Mouse (Mus musculus) left cerebral cortex, postnatal 4 days (tissue): ENCODE data around the gene Vps25. TPM values are rescaled to one million over a fixed set of nuclear protein-coding genes. Genes with fewer than 3 reads are reported as not detected.
A peak's percentile ranks its signal among the peaks of the same experiment; 100 is the strongest.

Source experiments
- DNase-seq: peaks from one replicate; pipeline ENCODE4 v3.0.0-alpha.2; 2022
- intact Hi-C: fragments of 180-260 bp; cut with DNase I; formaldehyde crosslinking; loops from one replicate; pipeline ENCODE4 v1.15.1; 2025
- total RNA-seq, 2 experiments: library from RNA; stranded (reverse); gene quantifications; 2 replicates each; pipeline ENCODE4 v1.2.3; 2021

Gene Vps25
- total RNA-seq, 2 experiments from 2014 or later: 76.2 to 77.1 TPM

DNA sequence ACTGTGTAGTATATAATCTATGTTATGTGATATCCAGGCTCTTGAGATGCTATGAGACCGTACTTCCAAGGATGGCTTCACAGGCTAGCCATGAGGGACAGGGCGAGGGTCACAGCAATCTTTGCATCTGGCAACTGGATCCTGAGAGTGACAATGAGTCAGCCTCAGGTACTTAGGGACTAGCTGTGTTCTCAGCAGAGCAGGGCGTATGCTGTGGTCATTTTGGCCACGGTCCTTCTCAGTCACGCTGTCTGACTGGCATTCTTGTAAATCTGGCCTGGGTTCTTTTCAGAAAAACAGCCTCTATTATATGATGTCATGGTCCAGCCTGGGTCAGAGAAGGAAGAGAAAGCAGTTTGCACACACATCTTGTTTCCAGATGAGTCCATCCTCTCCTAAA, 16.7 kb upstream of the Vps25 start:
- intact Hi-C loops: no loop called here
- no peak for DNase-seq

DNA sequence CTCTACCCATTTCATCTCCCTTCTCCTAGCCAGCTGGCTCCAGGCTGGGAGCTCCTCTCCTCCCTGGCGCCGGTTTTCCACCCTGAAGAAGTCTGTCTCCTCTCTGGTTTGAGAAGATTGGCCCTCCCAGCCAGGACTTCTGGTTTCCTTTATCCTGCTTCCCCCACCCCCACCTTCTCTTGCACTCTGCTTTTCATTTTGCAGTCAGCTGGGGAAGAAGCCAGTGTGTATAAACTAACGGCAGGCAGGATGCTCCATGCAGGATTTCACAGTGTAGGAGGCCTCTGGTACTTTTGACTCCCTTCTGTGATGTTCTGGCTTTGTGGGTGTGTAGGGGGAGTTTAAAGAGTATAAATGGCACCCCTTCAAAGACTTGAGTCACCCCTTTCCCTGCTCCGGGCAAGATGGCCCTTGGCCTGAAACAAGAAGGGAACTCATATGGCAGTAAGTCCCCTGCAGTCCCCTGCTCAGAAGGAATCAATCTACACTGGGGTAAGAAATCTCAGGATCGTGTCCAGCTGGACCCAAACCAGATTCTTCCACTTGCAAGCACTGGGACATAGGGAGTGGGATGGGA, 15.3 kb upstream of the Vps25 start:
- intact Hi-C loops: no loop called here
- DNase-seq: peak; percentile 72

DNA sequence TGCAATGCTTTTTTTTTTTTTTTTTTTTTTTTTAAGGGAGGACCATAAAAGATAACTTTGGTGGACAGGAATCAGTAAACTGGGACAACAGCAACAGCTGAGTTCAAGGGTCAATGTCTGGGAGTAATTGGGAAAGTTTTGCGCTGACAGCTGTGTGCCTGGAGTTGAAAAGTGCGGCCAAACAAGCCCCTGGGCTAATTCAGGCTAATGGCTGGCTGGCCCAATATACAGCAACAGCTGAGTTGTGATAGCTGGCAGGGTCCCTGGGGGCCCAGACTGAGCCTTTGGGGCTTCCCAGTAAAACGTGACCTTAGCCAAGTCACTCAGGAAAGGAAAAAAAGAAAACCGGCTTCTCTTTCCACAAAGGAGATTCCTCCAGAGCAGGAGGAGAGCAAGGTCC, 8.4 kb upstream of the Vps25 start:
- intact Hi-C loops: loop anchor here (5.0 kb wide), 1 partner anchor 33 kb away; no protein-coding TSS in a partner anchor
- DNase-seq: no peak

DNA sequence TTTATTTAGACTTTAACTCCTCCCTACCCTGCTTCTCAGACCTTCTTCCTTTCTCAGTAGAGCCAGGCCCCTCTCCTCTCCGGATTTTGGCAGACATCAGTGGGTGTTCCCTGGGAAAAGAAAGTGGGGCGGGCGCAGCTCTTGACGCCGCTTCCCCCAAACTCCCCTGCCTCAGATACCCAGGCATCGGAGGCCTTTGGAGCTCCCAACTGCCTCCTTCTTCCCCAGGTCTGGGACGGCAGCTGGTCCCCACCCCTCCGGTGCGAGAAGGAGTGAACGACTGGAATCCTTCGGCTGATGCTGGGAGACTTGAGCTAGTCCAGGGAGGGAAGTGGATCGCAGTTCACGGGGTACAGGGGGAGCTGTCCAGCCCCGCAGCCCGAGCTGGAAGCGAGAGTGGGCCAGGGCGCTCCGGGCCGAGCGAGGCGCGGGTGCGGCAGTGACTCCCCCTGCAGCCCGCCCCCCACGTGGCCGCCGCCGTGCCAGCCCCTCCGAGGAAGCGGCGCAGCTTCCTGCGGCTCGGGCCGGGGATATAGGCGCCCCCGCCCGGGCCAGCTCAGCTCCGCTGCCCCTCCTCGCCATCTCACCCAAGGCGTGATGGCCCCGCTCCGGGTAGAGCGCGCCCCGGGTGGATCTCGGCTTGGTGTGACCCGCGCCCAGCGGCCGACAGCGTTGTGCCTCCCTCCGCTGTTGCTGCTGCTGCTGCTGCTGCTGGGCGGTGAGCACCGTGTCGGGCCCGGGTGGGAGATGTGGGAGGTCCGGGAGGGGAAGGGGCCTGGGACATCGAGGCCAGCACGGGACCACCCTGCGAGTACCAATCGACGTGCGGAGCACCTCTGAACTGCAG, 7.4 kb upstream of the Vps25 start, which contains the start of gene Ramp2:
Gene Ramp2 (plus strand): TSS at position 174 of the 847 bp plus-strand sequence.
- intact Hi-C loops: loop anchor here (5.0 kb wide), 1 partner anchor 34 kb away; no protein-coding TSS in a partner anchor
- peak; percentile 44 for DNase-seq

DNA sequence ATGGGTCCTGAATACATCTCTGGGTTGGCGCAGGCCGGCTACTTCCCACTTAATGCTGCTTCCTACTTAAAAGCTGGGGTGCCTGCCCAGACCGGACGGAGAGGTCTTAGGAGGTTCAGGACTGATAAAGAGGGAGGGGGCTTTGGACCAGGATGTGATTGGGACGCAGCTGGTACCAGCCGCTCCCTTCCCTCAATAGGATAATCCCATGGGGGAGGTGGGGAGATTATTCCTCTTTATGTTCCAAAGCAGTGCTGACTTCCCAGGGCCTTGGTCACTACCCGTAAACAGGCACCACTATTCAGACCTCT, 6.8 kb upstream of the Vps25 start:
- intact Hi-C loops: loop anchor here (5.0 kb wide), 1 partner anchor 34 kb away; no protein-coding TSS in a partner anchor
- no peak for DNase-seq

DNA sequence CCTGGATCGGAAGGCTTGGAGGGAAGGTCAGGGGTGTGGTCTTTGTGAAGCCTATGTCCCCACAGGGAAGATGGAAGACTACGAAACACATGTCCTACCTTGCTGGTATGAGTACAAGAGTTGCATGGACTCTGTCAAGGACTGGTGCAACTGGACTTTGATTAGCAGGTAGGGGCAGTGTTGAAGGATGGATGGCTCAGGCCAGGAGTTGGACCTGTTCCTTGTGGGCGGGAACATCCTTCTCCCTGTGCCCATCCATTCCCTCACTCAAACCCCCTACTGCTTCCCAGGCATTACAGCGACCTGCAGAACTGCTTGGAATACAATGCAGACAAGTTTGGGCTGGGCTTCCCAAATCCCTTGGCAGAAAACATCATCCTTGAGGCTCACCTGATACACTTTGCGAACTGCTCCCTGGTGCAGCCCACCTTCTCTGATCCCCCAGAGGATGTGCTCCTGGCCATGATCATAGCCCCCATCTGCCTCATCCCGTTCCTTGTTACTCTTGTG, 5.9 kb upstream of the Vps25 start:
- no peak for DNase-seq
- intact Hi-C loops: loop anchor here (5.0 kb wide), 1 partner anchor 35 kb away; no protein-coding TSS in a partner anchor

DNA sequence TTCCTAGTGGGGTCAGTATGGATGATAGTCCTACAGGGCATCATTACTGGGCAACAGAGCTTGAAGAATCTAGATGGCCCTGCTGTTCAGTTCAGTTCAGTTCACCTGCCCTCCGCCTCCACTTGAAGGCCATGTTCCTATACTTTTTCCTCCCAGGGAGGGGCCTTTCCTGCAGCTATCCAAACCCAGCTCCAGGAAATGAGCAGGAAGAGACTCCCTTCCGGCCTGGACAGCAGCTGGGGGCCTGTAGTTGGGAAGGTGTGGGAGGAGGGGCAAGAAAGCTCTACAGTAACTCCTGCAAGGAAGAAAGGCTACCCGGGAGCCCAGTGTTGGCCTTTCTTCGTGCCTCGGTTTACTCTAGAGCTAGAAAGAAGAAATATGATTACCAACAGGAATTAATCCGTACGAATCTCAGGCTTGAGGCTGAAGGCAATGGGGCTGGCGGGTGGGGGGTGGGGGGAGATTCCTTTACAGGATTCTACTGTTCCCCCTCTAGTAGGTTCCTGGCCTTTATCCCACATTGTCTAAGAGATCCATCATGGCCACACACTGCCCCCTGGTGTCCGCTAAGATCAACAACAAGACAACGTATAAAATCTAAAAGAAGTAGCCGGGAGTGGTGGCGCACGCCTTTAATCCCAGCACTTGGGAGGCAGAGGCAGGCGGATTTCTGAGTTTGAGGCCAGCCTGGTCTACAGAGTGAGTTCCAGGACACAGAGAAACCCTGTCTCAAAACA, 5.1 kb upstream of the Vps25 start:
- intact Hi-C loops: loop anchor here (5.0 kb wide), 1 partner anchor 36 kb away; no protein-coding TSS in a partner anchor
- peak; percentile 62 for DNase-seq

DNA sequence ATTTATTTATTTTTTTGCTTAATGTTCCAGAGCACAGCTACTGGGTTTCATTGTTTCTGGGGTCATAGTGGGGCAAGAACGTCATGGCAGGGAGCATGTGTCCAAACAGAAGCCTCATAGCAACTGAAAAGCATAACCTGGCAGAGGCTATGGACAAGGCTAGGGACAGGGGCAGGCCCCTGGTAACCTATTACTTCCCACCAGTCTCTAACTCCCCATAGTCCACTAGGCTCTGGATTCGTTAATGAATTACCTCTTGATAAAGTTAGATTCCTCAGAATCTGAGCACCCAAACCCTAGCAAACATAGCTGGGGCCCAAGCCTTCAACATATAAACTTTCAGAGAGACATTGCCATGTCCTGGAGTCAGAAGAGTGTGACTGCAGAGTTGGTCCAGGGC, 2.5 kb upstream of the Vps25 start:
- no peak for DNase-seq
- intact Hi-C loops: no loop called here

DNA sequence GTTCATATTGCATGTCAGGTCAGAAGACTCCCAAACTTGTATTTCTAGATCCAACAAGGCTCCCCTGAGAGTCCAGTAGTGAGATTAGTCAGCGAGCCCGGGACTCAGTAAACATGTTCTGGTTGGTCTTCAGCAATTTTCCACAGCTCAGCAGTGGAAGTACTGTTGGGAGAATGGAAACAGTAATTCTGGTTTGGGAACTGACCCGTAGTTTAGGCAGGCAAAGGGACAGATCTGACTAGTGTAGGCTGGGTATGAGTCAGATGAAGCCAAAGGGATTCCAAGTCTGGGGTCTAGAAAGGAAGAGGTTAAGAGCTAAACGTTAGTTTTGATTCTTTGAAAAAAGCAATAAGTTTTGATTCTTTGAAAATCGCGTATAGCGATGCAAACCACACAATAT, 566 bp upstream of the Vps25 start:
- no peak for DNase-seq
- intact Hi-C loops: no loop called here

DNA sequence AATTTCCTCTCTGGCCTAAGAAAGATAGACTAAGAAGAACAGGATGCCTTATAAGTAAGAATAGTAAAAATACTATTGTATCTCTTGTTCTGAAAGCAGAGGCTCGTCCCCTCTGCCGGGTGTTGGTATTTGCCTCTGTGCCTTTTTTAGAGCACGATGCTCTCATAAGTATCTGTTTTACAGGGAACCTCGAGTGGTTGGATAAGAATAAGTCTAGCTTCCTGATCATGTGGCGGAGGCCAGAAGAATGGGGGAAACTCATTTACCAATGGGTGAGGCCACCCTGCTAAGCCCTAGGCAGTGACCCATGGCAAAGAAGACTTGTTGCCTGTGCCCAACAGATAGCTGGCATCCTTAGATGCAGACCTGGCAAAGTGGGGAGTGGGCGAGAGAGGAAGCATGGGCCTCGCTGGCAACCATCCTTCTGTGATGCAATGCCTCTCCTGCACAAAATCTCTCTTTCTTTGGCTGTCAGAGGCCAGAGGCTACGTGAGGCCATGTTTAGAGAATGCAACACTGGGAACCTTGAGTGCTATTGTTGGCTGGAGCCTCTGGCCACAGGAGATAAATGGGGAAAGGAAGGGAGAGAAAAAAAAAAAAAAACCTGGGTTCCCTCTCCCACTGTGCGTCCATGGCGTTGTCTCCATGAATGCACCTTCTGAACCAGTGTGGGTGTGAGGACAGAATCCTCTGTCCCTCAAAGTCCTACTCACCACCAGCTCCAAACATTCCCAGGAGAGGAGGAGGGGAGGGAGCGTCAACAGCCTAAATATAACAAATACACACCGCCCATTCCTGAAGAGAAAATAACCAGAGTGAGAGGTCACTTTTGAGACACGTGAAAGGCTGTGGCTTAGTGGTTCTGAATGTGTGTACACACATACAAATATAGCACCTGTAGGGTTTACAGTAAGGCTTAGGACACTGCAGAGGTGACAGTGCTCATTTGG, 2.6 kb downstream of the Vps25 start:
- no peak for DNase-seq
- intact Hi-C loops: no loop called here

DNA sequence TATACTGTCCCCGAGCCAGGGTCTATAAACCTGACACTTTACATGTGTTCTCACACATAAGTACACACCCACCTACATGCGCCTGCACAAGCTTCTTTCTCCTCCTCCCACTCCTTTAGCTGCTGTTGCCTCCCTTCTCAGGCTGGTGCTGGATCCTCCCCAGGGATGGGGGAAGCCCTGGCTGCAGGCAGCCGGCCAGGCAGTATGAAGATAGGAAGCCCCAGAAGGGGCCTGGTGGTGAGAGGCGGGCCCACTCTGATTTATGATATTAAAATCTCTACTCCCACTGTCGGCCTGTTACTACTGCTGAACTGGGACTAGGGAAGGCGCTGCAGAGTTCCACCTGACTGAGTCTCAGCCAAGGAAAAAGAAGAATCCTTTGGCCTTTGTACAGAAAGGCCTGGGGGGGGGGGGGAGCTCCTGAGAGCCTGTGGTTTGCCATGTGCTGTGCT, 5.8 kb downstream of the Vps25 start:
- DNase-seq: no peak
- intact Hi-C loops: no loop called here

DNA sequence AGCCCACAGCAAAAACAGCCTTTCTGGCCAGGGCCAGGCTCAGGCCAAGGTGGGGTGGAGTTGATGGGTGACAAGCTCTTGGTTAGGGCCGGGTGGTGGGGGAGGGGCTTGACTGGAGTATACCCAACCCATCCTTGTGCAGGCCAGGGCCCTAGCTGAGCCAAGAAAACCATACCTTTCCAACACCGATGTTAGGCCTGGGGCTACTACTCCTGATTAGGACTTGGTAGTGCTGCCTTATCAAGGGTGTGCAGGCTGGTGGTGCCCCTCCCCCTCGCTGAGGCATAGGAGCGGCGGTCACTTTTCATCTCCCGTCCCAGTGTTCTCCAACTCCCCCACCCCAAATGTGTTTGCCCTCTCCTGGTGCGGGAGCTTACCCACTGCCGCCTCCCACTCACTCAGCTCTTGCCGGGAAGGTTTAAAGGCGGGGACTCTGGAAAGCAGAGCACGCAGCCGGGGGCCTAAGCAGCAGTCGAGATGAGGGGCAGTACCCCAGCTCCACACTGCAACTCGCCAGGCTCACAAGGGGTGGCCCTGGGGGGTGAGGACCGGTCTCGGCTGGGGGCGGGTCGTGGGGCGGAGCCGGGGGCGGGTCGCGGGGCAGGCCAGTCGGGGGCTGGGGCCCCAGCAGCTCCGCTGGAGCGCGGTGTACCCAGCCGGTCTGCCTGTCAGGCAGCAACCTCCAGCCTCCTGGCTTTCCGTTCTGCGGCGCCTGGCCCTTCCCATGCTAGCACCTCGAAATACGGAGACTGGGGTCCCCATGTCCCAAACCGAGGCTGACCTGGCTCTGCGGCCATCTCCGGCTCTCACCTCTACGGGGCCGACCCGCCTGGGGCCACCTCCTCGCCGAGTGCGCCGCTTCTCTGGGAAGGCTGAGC, 6.7 kb downstream of the Vps25 start, which contains the start of gene Wnk4:
Gene Wnk4 (plus strand): TSS at position 620 of the 878 bp plus-strand sequence.
- intact Hi-C loops: no loop called here
- peak; percentile 62 for DNase-seq

DNA sequence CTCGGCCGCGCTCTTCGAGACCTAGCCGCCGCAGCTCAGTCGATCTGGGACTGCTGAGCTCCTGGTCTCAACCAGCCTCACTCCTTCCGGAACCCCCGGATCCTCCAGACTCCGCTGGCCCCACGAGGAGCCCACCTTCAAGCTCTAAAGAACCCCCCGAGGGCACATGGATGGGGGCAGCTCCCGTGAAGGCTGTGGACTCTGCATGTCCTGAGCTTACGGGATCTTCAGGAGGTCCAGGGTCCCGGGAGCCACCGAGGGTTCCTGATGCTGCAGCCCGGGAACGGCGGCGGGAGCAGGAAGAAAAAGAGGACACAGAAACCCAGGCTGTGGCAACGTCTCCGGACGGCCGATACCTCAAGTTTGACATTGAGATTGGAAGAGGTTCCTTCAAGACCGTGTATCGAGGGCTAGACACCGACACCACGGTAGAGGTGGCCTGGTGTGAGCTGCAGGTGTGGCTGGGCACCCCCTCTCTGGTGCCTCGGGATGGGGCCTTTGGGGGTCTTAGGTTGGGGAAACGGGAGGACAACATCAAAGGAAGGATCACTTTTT, 7.4 kb downstream of the Vps25 start:
- no peak for DNase-seq
- intact Hi-C loops: no loop called here

DNA sequence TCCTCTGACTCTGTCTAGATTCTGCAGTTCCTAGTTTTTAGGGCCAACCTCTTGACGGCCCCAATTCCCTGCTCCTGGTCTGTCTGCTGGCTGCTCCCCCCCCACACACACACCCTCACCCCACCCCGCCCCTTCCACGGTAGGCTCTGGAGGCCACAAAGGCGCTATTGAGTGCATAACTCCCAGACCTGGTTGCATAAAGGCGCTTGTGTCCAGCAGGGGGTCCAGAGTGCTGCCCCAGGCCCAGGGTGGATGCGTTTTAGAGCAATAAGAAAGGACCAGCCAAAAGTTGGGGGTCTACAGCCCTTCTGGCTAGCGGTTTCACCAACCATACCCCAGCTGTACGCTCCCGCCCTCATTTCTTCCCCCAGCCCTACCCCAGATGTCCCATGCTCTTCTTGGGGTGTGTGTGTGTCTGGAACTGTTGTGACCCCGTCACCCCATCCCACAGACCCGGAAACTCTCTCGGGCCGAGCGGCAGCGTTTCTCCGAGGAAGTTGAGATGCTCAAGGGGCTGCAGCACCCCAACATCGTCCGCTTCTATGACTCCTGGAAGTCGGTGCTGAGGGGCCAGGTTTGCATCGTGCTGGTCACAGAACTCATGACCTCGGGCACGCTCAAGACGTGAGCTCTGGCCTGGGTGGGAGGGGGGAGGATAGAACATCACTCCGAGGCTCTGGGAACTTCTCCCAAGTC, 8.9 kb downstream of the Vps25 start:
- intact Hi-C loops: no loop called here
- no peak for DNase-seq

DNA sequence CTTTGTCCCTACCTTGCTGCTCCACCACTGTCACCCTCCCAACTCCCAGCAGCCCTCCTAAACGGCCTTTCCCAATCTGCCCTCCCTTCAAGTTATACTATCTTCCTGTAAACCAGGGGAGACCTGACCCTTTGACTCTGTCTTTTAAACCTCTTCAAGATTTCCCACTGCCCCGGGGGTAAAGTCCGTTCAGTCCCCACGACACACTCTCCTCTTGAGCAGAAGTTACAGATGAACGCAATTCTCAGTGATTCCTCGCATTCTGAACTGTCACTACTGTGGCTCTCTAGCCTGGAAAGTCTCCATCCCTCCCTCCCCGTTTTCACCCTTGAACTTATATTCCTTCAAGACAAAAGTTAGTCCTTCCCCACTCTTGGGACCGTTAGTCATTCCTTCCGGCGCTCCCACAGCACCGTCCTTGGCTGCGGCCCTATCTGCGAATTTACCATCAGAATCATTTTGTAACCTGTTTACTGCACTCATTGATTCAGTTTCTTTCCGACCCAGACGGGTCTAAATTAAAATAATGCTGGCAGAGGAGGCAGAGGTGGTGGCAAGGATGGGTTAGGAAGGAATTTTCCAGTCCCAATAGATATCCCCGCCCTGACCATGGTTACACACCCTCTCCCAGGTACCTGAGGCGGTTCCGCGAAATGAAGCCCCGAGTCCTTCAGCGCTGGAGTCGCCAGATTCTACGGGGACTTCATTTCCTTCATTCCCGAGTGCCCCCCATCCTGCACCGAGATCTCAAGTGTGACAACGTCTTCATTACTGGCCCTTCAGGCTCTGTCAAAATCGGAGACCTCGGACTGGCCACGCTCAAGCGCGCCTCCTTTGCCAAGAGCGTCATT, 9.9 kb downstream of the Vps25 start:
- DNase-seq: no peak
- intact Hi-C loops: no loop called here

DNA sequence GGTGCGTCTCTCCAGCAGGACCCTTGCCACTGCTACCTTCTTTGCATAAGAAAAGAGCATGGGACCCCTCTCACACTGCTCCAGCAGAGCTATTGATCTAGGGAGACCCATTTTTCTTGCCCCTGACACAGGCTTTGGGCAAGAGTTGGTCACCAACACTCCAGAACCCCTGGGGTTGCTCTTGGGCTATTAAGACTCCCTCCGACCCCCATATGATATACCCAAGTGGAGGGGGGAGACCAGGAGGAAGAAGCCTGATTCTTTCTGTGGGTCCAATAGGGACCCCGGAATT, 10.4 kb downstream of the Vps25 start:
- DNase-seq: no peak

DNA sequence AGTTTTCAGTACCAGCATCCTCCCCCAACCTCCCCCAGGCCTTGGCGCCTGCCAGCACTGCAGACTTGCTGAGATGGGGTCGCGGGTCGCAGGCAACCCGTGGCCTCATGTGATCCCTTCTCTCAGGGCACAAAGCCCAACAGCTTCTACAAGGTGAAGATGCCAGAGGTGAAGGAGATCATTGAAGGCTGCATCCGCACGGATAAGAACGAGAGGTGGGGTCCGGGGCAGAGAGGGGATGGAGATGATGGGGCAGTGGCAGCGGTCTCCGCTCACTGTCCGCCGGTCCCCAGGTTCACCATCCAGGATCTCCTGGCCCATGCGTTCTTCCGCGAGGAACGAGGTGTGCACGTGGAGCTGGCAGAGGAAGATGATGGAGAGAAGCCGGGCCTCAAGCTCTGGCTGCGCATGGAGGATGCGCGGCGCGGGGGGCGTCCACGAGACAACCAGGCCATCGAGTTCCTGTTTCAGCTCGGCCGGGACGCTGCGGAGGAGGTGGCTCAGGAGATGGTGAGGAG, 11.5 kb downstream of the Vps25 start:
- intact Hi-C loops: no loop called here
- DNase-seq: no peak

More for the DNA sequence above, 10.4 kb downstream of the Vps25 start:
- intact Hi-C loops: no loop called here
